Mouse (Mus musculus) kidney, adult 2 months (tissue): ENCODE measurements around the gene A630095N17Rik. TPM values are rescaled to one million over a fixed set of nuclear protein-coding genes. Genes with fewer than 3 reads are reported as not detected.

ENCODE experiments used
- DNase-seq: peaks from one replicate; pipeline ENCODE4 v3.0.0; 2021
- H3K27ac ChIP-seq: fragments of 200-500 bp; 2 replicates; pipeline ENCODE4 v1.5.1; 2012; ENCODE audit warnings: low read depth, low read length, control low read depth, inconsistent platforms; ENCODE audit not compliant: insufficient read depth
- H3K27me3 ChIP-seq: fragments of 200-500 bp; replicated peaks from 2 replicates; pipeline ENCODE4 v1.6.1; 2012; ENCODE audit warnings: mild to moderate bottlenecking, moderate library complexity, low read length, inconsistent platforms; ENCODE audit not compliant: control insufficient read depth, insufficient read depth
- H3K36me3 ChIP-seq: fragments of 200-500 bp; 2 replicates; pipeline ENCODE4 v1.6.1; 2012; ENCODE audit warnings: mild to moderate bottlenecking, moderate library complexity, low read length, inconsistent platforms; ENCODE audit not compliant: control insufficient read depth, insufficient read depth
- H3K4me1 ChIP-seq: fragments of 200-500 bp; 2 replicates; pipeline ENCODE4 v1.6.1; 2011; ENCODE audit warnings: low read length; ENCODE audit not compliant: control insufficient read depth, insufficient read depth
- H3K4me3 ChIP-seq: fragments of 200-500 bp; 2 replicates; pipeline ENCODE4 v1.5.1; 2011; ENCODE audit warnings: mild to moderate bottlenecking, low read depth, low read length, control low read depth; ENCODE audit not compliant: insufficient read depth
- CTCF ChIP-seq: fragments of 200-500 bp; conservative IDR thresholded peaks from 2 replicates; pipeline ENCODE4 v1.5.1; 2011; ENCODE audit warnings: low read depth, mild to moderate bottlenecking, control low read depth, low read length, moderate library complexity, mixed read lengths; ENCODE audit not compliant: insufficient read depth, insufficient read length
- POLR2A ChIP-seq: fragments of 200-500 bp; IDR thresholded peaks from one replicate; pipeline ENCODE4 v1.6.1; 2011; ENCODE audit warnings: low read depth, low read length, control low read depth
- WGBS: fragments of 180-500 bp; shearing (Covaris S2); methylation state at CpG from one replicate; pipeline ENCODE4 v1.1.7; 2018; 5-methylcytosine and 5-hydroxymethylcytosine counted together
- polyA plus RNA-seq: library from polyadenylated mRNA; depleted of rRNA; stranded (reverse); fragments of >200 nt; gene quantifications from 2 replicates; pipeline ENCODE4 v1.2.3, GENCODE M21; 2012

The A630095N17Rik gene
- polyA plus RNA-seq, 1 experiment = not detected

DNA sequence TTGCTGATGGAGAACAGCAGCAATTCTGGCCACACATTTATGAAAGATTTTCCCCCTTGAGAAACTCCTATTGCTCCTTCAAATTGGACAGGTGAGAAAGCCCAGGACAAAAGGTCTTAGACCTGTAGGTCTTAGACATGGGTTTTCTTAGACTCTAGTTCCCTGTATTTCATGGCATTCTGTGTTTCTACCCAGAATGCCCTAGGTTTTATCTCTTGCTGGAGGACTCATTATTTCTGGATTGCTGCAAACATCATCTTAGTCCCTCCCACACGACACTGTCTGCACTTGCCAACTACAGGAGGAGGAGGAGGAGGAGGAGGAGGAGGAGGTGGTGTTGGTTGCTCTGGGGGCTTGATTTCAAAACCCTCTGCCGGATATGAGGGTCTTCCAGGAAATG lies 5.8 kb downstream of the A630095N17Rik start:
- DNase-seq = no peak
- no peaks in the 10 kb centered on the region for H3K36me3 ChIP-seq
- H3K4me1 ChIP-seq = no peaks in the 10 kb centered on the region; the same call in 1 of the 2 replicates
- H3K27me3 ChIP-seq = no peaks in the 10 kb centered on the region
- TF ChIP-seq CTCF (no peak), POLR2A (no peak)
- 41% methylated on average over 2 of the region's 2 CpGs for WGBS
- no peak overlapping the region for H3K4me3 ChIP-seq
- H3K27ac ChIP-seq = no peak overlapping the region

DNA sequence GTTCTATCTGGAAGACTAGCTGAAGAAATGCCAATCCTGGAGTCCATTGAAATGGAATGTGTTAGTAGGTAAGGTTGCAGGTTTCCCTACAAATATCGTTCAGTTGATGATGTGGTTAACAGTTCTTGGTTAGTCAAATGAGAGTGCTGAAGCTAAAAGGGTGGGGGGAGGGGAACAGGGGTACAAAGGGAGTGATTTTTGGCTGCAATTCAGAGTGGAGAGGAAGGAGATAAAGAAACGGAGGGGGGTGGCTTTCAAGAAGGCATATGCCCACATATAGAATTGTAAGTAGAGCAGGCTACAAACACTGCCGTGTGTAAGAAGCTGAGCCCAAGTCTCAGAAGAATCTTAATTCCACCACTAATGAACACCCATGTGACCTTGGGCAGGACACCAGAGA lies 6.4 kb downstream of the A630095N17Rik start:
- WGBS = 68% methylated on average over 3 of the region's 3 CpGs
- no peak overlapping the region for H3K27ac ChIP-seq
- no peak for DNase-seq
- H3K27me3 ChIP-seq = no peaks in the 10 kb centered on the region
- TF ChIP-seq POLR2A = no peak
- H3K36me3 ChIP-seq = no peaks in the 10 kb centered on the region
- no peaks in the 10 kb centered on the region; the same call in 1 of the 2 replicates for H3K4me1 ChIP-seq
- no peak overlapping the region for H3K4me3 ChIP-seq

DNA sequence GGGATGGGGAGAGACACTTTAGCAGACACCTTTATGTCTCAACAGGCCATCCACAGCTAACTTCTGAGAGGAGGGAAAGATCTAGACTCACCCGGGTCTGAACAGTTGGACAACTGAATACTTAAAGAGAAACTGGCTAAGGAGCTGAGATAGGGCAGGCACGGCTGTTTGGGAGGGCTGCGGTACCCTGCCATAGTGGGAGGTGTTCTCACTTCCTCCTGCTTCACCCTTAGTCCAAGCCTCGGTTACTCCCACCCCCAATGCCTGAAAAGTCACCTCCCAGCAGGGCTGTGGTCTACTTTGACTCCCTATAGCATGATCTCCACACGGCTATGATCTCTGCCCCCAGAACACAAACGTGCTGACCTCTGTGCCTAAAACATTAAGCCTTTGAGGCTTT lies 8.4 kb downstream of the A630095N17Rik start:
- DNase-seq = no peak
- peaks cover 3% of the 10 kb centered on the region; the same call in 1 of the 2 replicates for H3K4me1 ChIP-seq
- TF ChIP-seq CTCF (no peak), POLR2A (no peak)
- H3K4me3 ChIP-seq = no peak overlapping the region
- H3K27me3 ChIP-seq = no peaks in the 10 kb centered on the region
- no peak overlapping the region for H3K27ac ChIP-seq
- 64% methylated on average over 6 of the region's 6 CpGs for WGBS
- H3K36me3 ChIP-seq = no peaks in the 10 kb centered on the region

DNA sequence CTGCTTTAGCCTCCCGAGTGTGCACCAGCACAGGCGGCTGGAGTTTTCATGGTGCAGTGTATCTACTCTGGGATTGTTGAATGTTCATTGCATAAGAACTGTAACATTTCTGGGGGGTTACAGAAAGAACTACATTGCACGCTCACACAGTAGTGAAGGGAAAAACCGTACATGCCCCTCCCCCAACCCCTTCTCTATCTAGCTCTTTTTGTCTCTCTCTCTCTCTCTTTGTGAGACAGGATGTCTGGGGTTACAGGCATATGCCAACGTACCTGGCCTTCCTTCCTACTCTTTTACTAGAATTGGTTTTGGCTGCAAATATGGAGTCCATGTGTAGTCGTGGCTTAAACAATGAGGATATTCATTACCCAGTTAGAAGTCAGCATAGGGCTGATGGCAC lies 9.0 kb downstream of the A630095N17Rik start:
- DNase-seq = no peak
- Histone ChIP-seq H3K27ac (no peak overlapping the region), H3K4me1 (peaks cover 3% of the 10 kb centered on the region; the same call in 1 of the 2 replicates), H3K36me3 (no peaks in the 10 kb centered on the region), H3K27me3 (no peaks in the 10 kb centered on the region), H3K4me3 (no peak overlapping the region)
- TF ChIP-seq POLR2A (no peak), CTCF (no peak)
- WGBS = 80% methylated on average over 6 of the region's 6 CpGs

DNA sequence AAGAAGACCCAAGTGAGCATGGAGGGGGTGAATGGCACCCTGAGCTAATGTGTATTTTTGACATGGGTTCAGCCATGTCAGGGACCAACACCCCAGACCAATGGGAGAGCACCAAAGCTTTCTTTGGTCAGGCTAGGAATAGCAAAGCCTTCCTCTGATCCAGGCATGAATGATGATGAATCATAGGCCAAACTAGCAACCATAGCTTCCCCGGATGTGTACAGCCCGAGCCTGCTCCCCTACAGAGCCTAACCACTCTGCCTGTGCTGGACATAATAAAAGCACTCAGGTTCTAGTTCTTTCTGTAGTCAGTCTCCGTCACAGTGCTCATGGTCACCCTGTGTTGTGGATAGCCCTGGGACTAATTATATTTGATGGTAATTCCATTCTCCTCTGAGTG lies 10.4 kb downstream of the A630095N17Rik start:
- 85% methylated on average over 3 of the region's 3 CpGs for WGBS
- Histone ChIP-seq H3K4me1 (peaks cover 10% of the 10 kb centered on the region; the same call in 1 of the 2 replicates), H3K27ac (no peak overlapping the region), H3K4me3 (no peak overlapping the region), H3K27me3 (no peaks in the 10 kb centered on the region), H3K36me3 (no peaks in the 10 kb centered on the region)
- no peak for DNase-seq
- no peak for TF ChIP-seq POLR2A
- no peak for TF ChIP-seq CTCF

DNA sequence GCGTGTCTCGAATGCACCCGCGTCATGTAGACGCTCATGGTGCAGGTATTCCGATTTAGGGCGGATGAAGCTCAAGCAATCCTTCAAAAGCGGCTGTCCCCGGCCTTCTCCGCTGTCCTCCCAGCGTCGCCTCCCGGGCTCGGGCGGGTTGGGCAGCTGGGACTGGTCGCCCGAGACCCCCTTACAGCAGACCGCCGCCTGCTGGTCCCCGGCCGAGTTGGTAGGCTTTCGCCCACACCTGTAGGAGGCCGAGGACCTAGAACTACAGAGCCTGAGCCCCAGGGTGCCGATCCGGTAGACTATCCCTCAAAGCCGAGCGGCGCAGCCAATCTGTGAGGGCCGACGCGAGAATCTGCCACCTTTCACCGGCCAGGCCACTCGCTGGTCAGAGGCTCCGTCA lies 12.4 kb downstream of the A630095N17Rik start, which contains the start of gene Tuba4a:
Gene Tuba4a, minus strand, starts transcription at position 335 of the 400 bp plus-strand sequence.
- H3K4me1 ChIP-seq = peaks cover 23% of the 10 kb centered on the region
- H3K27ac ChIP-seq = peak within 1 kb of the TSS; percentile 80
- no peaks in the 10 kb centered on the region for H3K27me3 ChIP-seq
- DNase-seq = peak; percentile 54
- WGBS = 3% methylated on average over 34 of the region's 34 CpGs
- TF ChIP-seq POLR2A (no peak), CTCF (no peak)
- peaks cover 6% of the 10 kb centered on the region; the same call in 1 of the 2 replicates for H3K36me3 ChIP-seq
- H3K4me3 ChIP-seq = peak within 1 kb of the TSS; percentile 80

DNA sequence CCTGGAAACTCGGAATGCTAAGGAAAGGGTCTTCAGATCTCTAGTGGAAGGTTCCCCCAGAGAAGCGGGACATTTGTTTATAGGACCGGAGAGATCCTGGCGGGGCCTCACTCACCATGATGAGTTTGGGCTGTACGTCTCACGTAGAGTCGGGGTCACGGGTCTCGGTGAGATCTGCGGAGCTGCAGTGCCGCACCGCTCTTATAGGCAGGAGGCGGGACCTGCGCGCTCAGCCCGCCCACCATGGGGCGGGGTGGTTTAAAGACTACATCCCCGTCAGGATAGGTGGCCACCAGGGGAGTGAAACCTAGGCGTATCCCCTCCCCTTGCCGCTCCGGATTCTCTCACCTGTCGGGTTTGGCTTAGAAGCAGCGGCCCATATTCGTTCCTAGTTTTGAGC lies 12.8 kb downstream of the A630095N17Rik start:
- Histone ChIP-seq H3K36me3 (peaks cover 6% of the 10 kb centered on the region; the same call in 1 of the 2 replicates), H3K4me1 (peaks cover 23% of the 10 kb centered on the region), H3K4me3 (peak overlapping the region; percentile 80), H3K27me3 (no peaks in the 10 kb centered on the region), H3K27ac (peak overlapping the region; percentile 80)
- peak; percentile 97 for DNase-seq
- TF ChIP-seq POLR2A (peak; percentile 99), CTCF (peak; percentile 35)
- under 1% methylated on average over 24 of the region's 24 CpGs for WGBS
